Mouse (Mus musculus) midbrain, embryonic 16.5 days (tissue): ENCODE measurements around the gene Gdi2. TPM values are rescaled to one million over a fixed set of nuclear protein-coding genes. Genes with fewer than 3 reads are reported as not detected.

Source experiments
- ATAC-seq: fragments of 200-750 bp; cut with Nextera tagmentation; 2 replicates; pipeline ENCODE4 v1.8.0; 2017; ENCODE audit warnings: moderate TSS enrichment
- H3K27ac ChIP-seq: fragments of 300-500 bp; sonication (generic); 2 replicates; pipeline ENCODE4 v1.5.1; 2014; ENCODE audit warnings: mild to moderate bottlenecking, low read length, mixed read lengths
- H3K27me3 ChIP-seq: fragments of 300-500 bp; sonication (generic); 2 replicates; pipeline ENCODE4 v1.6.1; 2014; ENCODE audit warnings: low read depth, low read length, mixed read lengths; ENCODE audit not compliant: control insufficient read depth, insufficient read depth
- H3K36me3 ChIP-seq: fragments of 300-500 bp; sonication (generic); 2 replicates; pipeline ENCODE4 v1.6.1; 2014; ENCODE audit warnings: mild to moderate bottlenecking, low read length, moderate library complexity, mixed read lengths; ENCODE audit not compliant: control insufficient read depth, insufficient read depth
- H3K4me1 ChIP-seq: fragments of 300-500 bp; sonication (generic); 2 replicates; pipeline ENCODE4 v1.6.1; 2014; ENCODE audit warnings: mild to moderate bottlenecking, low read length, mixed read lengths; ENCODE audit not compliant: control insufficient read depth, insufficient read depth
- H3K4me2 ChIP-seq: fragments of 300-500 bp; sonication (generic); 2 replicates; pipeline ENCODE4 v1.6.1; 2014; ENCODE audit warnings: mild to moderate bottlenecking, low read length, mixed read lengths
- H3K4me3 ChIP-seq: fragments of 300-500 bp; sonication (generic); 2 replicates; pipeline ENCODE4 v1.5.1; 2014; ENCODE audit warnings: low read depth, mild to moderate bottlenecking, low read length, moderate library complexity, mixed read lengths
- H3K9ac ChIP-seq: fragments of 300-500 bp; sonication (generic); 2 replicates; pipeline ENCODE4 v1.6.1; 2014; ENCODE audit warnings: low read depth, low read length, mixed read lengths
- H3K9me3 ChIP-seq: fragments of 300-500 bp; sonication (generic); replicated peaks from 2 replicates; pipeline ENCODE4 v1.6.1; 2014; ENCODE audit warnings: mild to moderate bottlenecking, low read length, mixed read lengths; ENCODE audit not compliant: control insufficient read depth, poor library complexity, severe bottlenecking
- WGBS: fragments of 180-500 bp; shearing (Covaris S2); extraction: QIAGEN DNeasy Blood & Tissue Kit; methylation state at CpG from one replicate; pipeline ENCODE4 v1.1.7; 2014; 5-methylcytosine and 5-hydroxymethylcytosine counted together
- polyA plus RNA-seq: library from polyadenylated mRNA; unstranded; fragments of >200 nt; fragmentation: Nextera tagmentation; extraction: Ambion mirVana; gene quantifications from 2 replicates; pipeline ENCODE4 v1.2.1, GENCODE M21; 2015

Gdi2 gene
- polyA plus RNA-seq, 1 experiment from 2014 or later, result 394 TPM

- H3K9me3 ChIP-seq, result no peaks in the 10 kb centered on the region
- H3K27me3 ChIP-seq, result no peaks in the 10 kb centered on the region
- H3K4me3 ChIP-seq, result no peak overlapping the region
- no peak overlapping the region for H3K27ac ChIP-seq
- WGBS, result 48% methylated on average over 2 of the region's 2 CpGs
- peak overlapping the region; percentile 30 for H3K4me2 ChIP-seq
- ATAC-seq, result no peak
- H3K36me3 ChIP-seq, result no peaks in the 10 kb centered on the region
- no peak overlapping the region for H3K9ac ChIP-seq
- H3K4me1 ChIP-seq, result peaks cover 33% of the 10 kb centered on the region
Measured at GRCm38 (mm10) chr13:3541159-3541782, 3.4 kb downstream of the Gdi2 start.

- Histone ChIP-seq H3K36me3 (no peaks in the 10 kb centered on the region), H3K4me1 (peaks cover 32% of the 10 kb centered on the region), H3K4me2 (no peak overlapping the region), H3K27me3 (no peaks in the 10 kb centered on the region), H3K9me3 (no peaks in the 10 kb centered on the region), H3K4me3 (no peak overlapping the region), H3K9ac (no peak overlapping the region), H3K27ac (no peak overlapping the region)
- no peak for ATAC-seq
- whole genome bisulfite sequencing, result 93% methylated on average over 4 of the region's 4 CpGs
Measured at GRCm38 (mm10) chr13:3544077-3544874, 6.4 kb downstream of the Gdi2 start.

GRCm38 (mm10) chr13:3544925-3545324, 7.1 kb downstream of the Gdi2 start:
- ATAC-seq, result no peak

DNA sequence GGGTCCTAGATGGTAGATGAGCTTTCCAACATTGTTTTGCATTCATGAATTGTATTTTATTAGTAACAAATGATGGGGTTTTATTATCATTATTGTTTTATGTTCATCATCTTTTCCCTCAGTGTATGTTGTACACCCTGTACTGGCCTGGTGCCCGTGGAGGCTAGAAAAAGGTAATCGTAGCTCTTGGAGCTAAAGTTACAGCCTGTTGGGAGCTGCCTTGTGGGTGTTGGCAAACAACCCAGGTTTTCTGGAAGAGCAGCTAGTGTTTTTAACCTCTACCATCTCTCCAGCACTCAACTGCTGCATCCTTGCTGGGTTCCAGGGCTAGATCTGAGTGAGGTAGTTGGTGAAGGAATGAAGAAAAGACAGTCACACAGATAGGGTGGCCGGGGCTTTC, 9.5 kb downstream of the Gdi2 start:
- Histone ChIP-seq H3K4me2 (no peak overlapping the region), H3K27ac (no peak overlapping the region), H3K4me3 (no peak overlapping the region), H3K4me1 (peaks cover 8% of the 10 kb centered on the region), H3K27me3 (no peaks in the 10 kb centered on the region), H3K36me3 (no peaks in the 10 kb centered on the region), H3K9ac (no peak overlapping the region), H3K9me3 (no peaks in the 10 kb centered on the region)
- no peak for ATAC-seq
- WGBS, result 87% methylated on average over 3 of the region's 3 CpGs

More at GRCm38 (mm10) chr13:3544925-3545324, 7.1 kb downstream of the Gdi2 start:
- Histone ChIP-seq H3K9ac (no peak overlapping the region), H3K36me3 (no peaks in the 10 kb centered on the region), H3K4me2 (no peak overlapping the region), H3K4me1 (peaks cover 25% of the 10 kb centered on the region), H3K9me3 (no peaks in the 10 kb centered on the region), H3K27me3 (no peaks in the 10 kb centered on the region), H3K4me3 (no peak overlapping the region), H3K27ac (no peak overlapping the region)
- whole genome bisulfite sequencing, result 90% methylated on average over 5 of the region's 5 CpGs

DNA sequence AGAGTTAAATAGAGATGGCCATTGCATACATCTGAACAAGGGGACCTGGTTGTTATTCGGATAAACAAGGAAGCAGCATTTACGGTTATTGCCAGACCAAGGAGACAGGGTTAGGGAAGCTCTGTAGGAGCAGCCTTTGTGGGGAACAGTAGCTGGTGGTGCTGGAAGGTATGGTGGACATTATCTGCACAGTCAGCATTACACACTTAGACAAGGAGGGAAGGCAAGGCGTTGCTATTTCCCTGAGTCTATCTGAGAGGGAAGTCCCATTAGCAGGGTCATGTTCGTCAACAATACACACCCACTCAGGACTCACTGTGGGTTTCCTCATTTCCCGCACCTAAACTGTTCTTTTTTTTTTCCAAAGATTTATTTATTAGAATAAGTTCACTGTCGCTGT, 10.0 kb downstream of the Gdi2 start:
- Histone ChIP-seq H3K27ac (no peak overlapping the region), H3K4me1 (peaks cover 4% of the 10 kb centered on the region), H3K36me3 (no peaks in the 10 kb centered on the region), H3K9ac (no peak overlapping the region), H3K4me3 (no peak overlapping the region), H3K4me2 (no peak overlapping the region), H3K9me3 (no peaks in the 10 kb centered on the region), H3K27me3 (no peaks in the 10 kb centered on the region)
- 91% methylated on average over 6 of the region's 6 CpGs for whole genome bisulfite sequencing
- ATAC-seq, result no peak

GRCm38 (mm10) chr13:3563130-3563529, 25.3 kb downstream of the Gdi2 start:
- 93% methylated on average over 1 of the region's 1 CpGs for WGBS
- Histone ChIP-seq H3K4me1 (no peaks in the 10 kb centered on the region), H3K36me3 (peaks cover 21% of the 10 kb centered on the region), H3K4me2 (no peak overlapping the region), H3K9ac (no peak overlapping the region), H3K27me3 (no peaks in the 10 kb centered on the region), H3K4me3 (no peak overlapping the region), H3K27ac (no peak overlapping the region), H3K9me3 (no peaks in the 10 kb centered on the region)
- no peak for ATAC-seq

DNA sequence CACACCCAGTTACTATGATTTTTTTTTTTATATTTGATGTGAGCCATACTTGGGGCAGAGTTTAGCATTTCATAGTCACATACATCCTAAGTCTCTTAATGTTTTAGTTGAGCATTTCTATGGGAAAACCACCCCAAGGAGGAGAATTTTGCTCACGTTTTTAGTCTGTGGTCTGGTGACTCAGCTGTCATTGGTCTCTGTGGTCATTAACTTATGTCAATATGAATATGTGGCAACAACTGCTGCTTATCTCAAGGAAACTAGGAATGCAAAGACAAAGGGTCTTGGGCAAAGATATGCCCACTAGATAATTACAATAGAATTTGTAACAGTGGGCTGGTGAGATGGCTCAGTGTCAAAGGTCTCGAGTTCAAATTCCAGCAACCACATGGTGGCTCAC, 26.1 kb downstream of the Gdi2 start:
- Histone ChIP-seq H3K9me3 (no peaks in the 10 kb centered on the region), H3K4me2 (no peak overlapping the region), H3K4me3 (no peak overlapping the region), H3K4me1 (no peaks in the 10 kb centered on the region), H3K27ac (no peak overlapping the region), H3K27me3 (no peaks in the 10 kb centered on the region), H3K9ac (no peak overlapping the region), H3K36me3 (peaks cover 21% of the 10 kb centered on the region)
- ATAC-seq, result no peak
- WGBS, result 88% methylated on average over 2 of the region's 2 CpGs

DNA sequence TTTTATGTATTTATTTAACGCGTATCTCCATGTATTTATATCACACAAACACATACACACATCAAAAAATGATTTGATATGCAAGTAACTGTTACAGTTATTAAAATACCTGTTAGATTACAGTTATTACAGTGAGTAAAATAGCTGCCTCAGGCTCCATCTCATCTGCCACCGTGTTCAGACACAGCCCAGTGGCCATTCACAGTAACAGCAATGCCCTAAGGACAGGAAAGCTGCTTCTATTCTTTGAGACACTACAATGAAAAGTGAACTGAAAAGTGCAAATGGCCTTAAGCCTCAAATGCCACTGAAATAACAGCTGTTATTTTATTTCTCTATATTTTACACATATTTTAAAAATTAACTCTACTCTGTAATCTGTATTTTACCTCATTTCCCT, 52.9 kb downstream of the Gdi2 start:
- 88% methylated on average over 3 of the region's 3 CpGs for WGBS
- H3K36me3 ChIP-seq, result peaks cover 21% of the 10 kb centered on the region

DNA sequence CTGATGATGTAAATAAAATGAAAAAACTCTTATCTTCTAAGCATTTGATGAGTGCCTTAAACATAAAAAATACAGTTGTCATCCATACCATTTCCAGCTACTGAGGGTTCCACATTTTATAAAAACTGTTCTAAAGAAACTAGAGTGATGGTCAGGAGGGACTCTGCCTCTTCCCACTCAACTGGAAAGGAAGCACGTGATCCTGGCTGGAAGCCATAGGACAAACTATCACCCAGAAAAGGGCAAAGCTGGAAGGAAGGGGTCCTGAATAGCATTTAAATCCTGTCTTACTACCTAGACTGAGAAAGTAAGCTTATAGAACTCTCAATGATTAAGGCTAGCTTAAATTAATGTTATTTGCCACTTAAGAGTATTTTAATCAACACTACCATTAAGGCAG, 56.4 kb downstream of the Gdi2 start:
- Histone ChIP-seq H3K4me1 (no peaks in the 10 kb centered on the region), H3K27ac (no peak overlapping the region), H3K4me2 (no peak overlapping the region), H3K9me3 (no peaks in the 10 kb centered on the region), H3K4me3 (no peak overlapping the region), H3K9ac (no peak overlapping the region), H3K27me3 (no peaks in the 10 kb centered on the region), H3K36me3 (peaks cover 22% of the 10 kb centered on the region)
- no peak for ATAC-seq
- 96% methylated on average over 1 of the region's 1 CpGs for WGBS

More for the DNA sequence above, 52.9 kb downstream of the Gdi2 start:
- no peak for ATAC-seq
- H3K4me2 ChIP-seq, result no peak overlapping the region
- H3K4me1 ChIP-seq, result no peaks in the 10 kb centered on the region
- no peaks in the 10 kb centered on the region for H3K27me3 ChIP-seq
- no peak overlapping the region for H3K9ac ChIP-seq
- H3K27ac ChIP-seq, result no peak overlapping the region
- H3K9me3 ChIP-seq, result no peaks in the 10 kb centered on the region
- no peak overlapping the region for H3K4me3 ChIP-seq
